Mouse (Mus musculus) common myeloid progenitor, adult 5-6 weeks (primary cell): ENCODE data around the gene Gm29289. TPM values are rescaled to one million over a fixed set of nuclear protein-coding genes. Genes with fewer than 3 reads are reported as not detected.
"Not testable (repeated sequence)": the region's sequence is repeated elsewhere in the genome, so short reads cannot be mapped to it uniquely, and the experiment has no call there.

Source experiments
- ATAC-seq: replicated peaks from 2 replicates; pipeline ENCODE4 v1.8.0; 2016; ENCODE audit warnings: low read depth, mild to moderate bottlenecking, moderate TSS enrichment, inconsistent platforms; ENCODE audit not compliant: poor library complexity, severe bottlenecking
- total RNA-seq: library from RNA; stranded (forward); fragments of 200-1000, 187-1606 nt; gene quantifications from 2 replicates; pipeline ENCODE4 v1.2.3, GENCODE M21; 2017

The Gm29289 gene
- total RNA-seq: not detected in 2 replicates

- ATAC-seq: not testable (repeated sequence)
These were observed at the start of gene Gm29289 for GRCm38 (mm10) chrY:2932282-2932681. TSS of gene Gm29289 (plus strand) at chrY:2932582.

- not testable (repeated sequence) for ATAC-seq
These were observed 31.7 kb upstream of the Gm29289 start, which contains the start of gene Gm10352 for GRCm38 (mm10) chrY:2900689-2901088. TSS of gene Gm10352 (plus strand) at chrY:2900989.

Other genes with a start within 250 kb of the Gm29289 start
- not detected in 2 replicates for gene H2al2b, start 211.9 kb upstream of the Gm29289 start, total RNA-seq
- not detected in 2 replicates for gene Gm4064, start 136.4 kb upstream of the Gm29289 start, total RNA-seq
- gene Rbmy, start 101.9 kb upstream of the Gm29289 start, total RNA-seq: not detected in 2 replicates
- not detected in 2 replicates for gene Gm10256, start 101.9 kb upstream of the Gm29289 start, total RNA-seq
- not detected in 2 replicates for gene Gm10352, start 31.6 kb upstream of the Gm29289 start, total RNA-seq